Mouse (Mus musculus): Measurements from ENCODE around the gene Myo15. TPM values are rescaled to one million over a fixed set of nuclear protein-coding genes. Genes with fewer than 3 reads are reported as not detected.

The Myo15 gene
- polyA plus RNA-seq (2012; rRNA removed), result 8.2 and 11.7 TPM in 2 replicates

DNA sequence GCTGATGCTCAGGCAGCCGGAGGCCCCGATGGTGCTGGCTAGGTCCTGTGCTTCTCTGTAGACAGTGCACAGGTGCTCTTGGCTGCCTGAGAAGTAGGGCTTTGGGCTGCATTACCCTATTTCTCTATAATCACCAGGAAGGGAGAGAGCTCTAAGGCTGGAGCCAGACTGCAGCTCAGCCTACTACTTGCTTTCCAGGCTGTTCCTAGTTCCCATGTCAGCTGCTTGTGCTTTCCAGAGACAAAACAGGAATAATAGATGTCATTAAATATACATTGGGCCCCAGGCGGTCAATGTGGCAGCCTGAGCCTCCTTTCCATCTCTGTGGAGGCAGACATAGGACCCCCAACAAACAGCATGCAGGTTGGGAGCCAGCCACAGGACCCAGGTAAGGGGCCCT lies at the start of gene Myo15:
Myo15 (plus strand) TSS at position 301 of the 400 bp plus-strand sequence.
- Histone ChIP-seq H3K4me3 (ENCODE audit: control insufficient read depth, low read depth, low read length) (no peak within 1 kb of the TSS), H3K27ac (ENCODE audit: control insufficient read depth, insufficient read depth, low read depth, low read length) (no peak within 1 kb of the TSS), H3K27me3 (ENCODE audit: control insufficient read depth, insufficient read depth, low read length) (no peaks in the 10 kb centered on the region), H3K4me1 (ENCODE audit: control insufficient read depth, insufficient read depth, low read length) (no peaks in the 10 kb centered on the region), H3K36me3 (ENCODE audit: control insufficient read depth, insufficient read depth, low read length) (peaks cover 4% of the 10 kb centered on the region)
- TF ChIP-seq POLR2A (IDR thresholded peaks at IDR 0.05; ENCODE audit: control insufficient read depth, low read depth, low read length) (no peak), CTCF (IDR thresholded peaks at IDR 0.05; ENCODE audit: control insufficient read depth, insufficient read depth, insufficient replicate concordance, low read depth, low read length) (no peak)

DNA sequence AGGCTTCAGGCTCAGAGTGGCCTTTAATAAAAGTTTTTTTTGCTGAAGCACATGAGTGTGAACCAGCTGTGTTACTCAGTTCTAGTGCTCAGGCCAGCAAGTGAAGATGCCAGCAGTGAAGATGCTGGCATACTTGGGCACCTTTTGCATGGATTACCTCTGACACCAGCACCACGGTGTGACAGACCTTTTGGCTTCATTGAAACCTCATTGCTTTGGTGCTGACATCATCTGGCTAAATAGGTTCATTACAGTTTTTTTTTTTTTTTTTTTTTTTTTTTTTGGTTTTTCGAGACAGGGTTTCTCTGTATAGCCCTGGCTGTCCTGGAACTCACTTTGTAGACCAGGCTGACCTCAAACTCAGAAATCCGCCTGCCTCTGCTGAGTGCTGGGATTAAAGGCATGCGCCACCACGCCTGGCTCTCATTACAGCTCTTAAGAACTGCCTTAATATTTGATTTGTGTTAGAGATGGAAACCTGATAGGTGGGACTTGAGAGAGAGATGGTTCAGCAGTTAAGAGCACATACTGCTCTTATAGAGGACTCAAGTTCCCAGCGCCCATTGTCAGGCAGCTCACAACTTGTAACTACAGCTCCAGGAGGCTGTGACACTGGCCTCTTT lies 47.0 kb upstream of the Myo15 start:
- Histone ChIP-seq H3K4me3 (ENCODE audit: control insufficient read depth, low read depth, low read length) (no peak overlapping the region), H3K36me3 (ENCODE audit: control insufficient read depth, insufficient read depth, low read length) (no peaks in the 10 kb centered on the region; the same call in 1 of the 2 replicates), H3K27ac (ENCODE audit: control insufficient read depth, insufficient read depth, low read depth, low read length) (no peak overlapping the region), H3K4me1 (ENCODE audit: control insufficient read depth, insufficient read depth, low read length) (peaks cover 6% of the 10 kb centered on the region), H3K27me3 (ENCODE audit: control insufficient read depth, insufficient read depth, low read length) (no peaks in the 10 kb centered on the region)
- TF ChIP-seq CTCF (IDR thresholded peaks at IDR 0.05; ENCODE audit: control insufficient read depth, insufficient read depth, insufficient replicate concordance, low read depth, low read length) (no peak), POLR2A (IDR thresholded peaks at IDR 0.05; ENCODE audit: control insufficient read depth, low read depth, low read length) (no peak)

DNA sequence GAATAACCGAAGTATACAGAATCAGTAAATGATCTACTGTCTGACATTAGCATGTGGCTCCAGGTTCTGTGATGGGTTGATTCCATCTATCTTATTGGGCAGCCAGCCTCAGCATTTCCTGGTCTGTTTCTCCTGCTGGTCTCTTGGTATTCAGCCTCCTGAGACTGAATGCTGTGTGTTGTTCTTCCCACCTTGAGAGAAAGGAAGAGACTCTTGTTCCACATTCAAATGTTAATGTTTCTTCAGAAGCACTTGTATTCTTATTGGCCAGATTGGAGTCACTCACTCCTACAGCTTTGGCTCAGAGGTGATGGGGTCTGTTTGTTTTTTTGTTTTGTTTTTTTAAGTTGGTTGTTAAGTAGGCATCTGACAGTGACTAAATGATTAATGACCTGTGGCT lies 46.1 kb upstream of the Myo15 start:
- H3K36me3 ChIP-seq (ENCODE audit: control insufficient read depth, insufficient read depth, low read length), result no peaks in the 10 kb centered on the region; the same call in 1 of the 2 replicates
- no peak overlapping the region for H3K4me3 ChIP-seq (ENCODE audit: control insufficient read depth, low read depth, low read length)
- H3K27ac ChIP-seq (ENCODE audit: control insufficient read depth, insufficient read depth, low read depth, low read length), result no peak overlapping the region
- no peaks in the 10 kb centered on the region for H3K27me3 ChIP-seq (ENCODE audit: control insufficient read depth, insufficient read depth, low read length)
- peaks cover 6% of the 10 kb centered on the region for H3K4me1 ChIP-seq (ENCODE audit: control insufficient read depth, insufficient read depth, low read length)
- no peak for TF ChIP-seq CTCF (IDR thresholded peaks at IDR 0.05; ENCODE audit: control insufficient read depth, insufficient read depth, insufficient replicate concordance, low read depth, low read length)

DNA sequence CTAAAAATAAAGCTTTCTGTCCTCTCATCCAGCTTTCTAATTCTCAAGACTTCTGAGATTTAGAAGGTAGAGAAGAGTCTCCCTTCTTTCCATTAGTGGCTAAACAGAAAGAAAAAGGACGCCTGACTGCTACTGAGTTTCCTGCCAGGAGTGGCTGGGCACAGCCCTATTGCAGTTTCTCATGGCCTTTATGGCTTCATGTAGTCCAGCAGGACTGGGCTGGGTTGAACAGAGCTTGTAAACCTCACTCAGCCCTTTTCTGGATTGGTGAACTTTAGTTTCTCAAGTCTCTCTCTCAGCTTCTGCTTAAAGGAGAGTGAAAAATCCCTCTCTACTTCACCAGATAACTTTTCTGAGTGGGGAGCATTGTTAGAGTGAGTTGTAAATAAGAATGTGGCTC lies 42.7 kb upstream of the Myo15 start:
- TF ChIP-seq POLR2A (IDR thresholded peaks at IDR 0.05; ENCODE audit: control insufficient read depth, low read depth, low read length), result no peak
- no peak for TF ChIP-seq CTCF (IDR thresholded peaks at IDR 0.05; ENCODE audit: control insufficient read depth, insufficient read depth, insufficient replicate concordance, low read depth, low read length)
- Histone ChIP-seq H3K36me3 (ENCODE audit: control insufficient read depth, insufficient read depth, low read length) (no peaks in the 10 kb centered on the region; the same call in 1 of the 2 replicates), H3K27me3 (ENCODE audit: control insufficient read depth, insufficient read depth, low read length) (no peaks in the 10 kb centered on the region), H3K4me1 (ENCODE audit: control insufficient read depth, insufficient read depth, low read length) (no peaks in the 10 kb centered on the region), H3K27ac (ENCODE audit: control insufficient read depth, insufficient read depth, low read depth, low read length) (no peak overlapping the region), H3K4me3 (ENCODE audit: control insufficient read depth, low read depth, low read length) (no peak overlapping the region)

DNA sequence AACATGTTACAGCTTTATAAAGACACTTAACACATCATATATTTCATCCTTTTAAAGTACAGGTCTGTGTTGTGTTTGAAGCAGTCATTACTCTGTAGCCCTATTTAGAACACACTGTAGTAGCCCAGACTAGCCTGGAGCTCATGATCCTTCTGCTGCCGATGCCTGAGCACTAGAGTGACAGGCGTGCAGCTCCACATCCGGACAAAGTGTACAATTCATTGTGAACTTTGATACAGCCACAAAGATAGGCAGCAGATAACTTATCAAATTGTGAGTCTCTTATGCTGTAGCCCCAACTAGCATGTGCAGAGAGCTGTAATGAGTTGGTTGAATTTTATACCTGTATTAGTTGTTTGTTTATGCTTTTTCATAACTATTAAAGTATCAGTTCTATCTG lies 41.5 kb upstream of the Myo15 start:
- no peaks in the 10 kb centered on the region; the same call in 1 of the 2 replicates for H3K36me3 ChIP-seq (ENCODE audit: control insufficient read depth, insufficient read depth, low read length)
- no peaks in the 10 kb centered on the region for H3K4me1 ChIP-seq (ENCODE audit: control insufficient read depth, insufficient read depth, low read length)
- H3K27me3 ChIP-seq (ENCODE audit: control insufficient read depth, insufficient read depth, low read length), result no peaks in the 10 kb centered on the region
- H3K27ac ChIP-seq (ENCODE audit: control insufficient read depth, insufficient read depth, low read depth, low read length), result no peak overlapping the region
- TF ChIP-seq POLR2A (IDR thresholded peaks at IDR 0.05; ENCODE audit: control insufficient read depth, low read depth, low read length) (no peak), CTCF (IDR thresholded peaks at IDR 0.05; ENCODE audit: control insufficient read depth, insufficient read depth, insufficient replicate concordance, low read depth, low read length) (no peak)
- H3K4me3 ChIP-seq (ENCODE audit: control insufficient read depth, low read depth, low read length), result no peak overlapping the region

DNA sequence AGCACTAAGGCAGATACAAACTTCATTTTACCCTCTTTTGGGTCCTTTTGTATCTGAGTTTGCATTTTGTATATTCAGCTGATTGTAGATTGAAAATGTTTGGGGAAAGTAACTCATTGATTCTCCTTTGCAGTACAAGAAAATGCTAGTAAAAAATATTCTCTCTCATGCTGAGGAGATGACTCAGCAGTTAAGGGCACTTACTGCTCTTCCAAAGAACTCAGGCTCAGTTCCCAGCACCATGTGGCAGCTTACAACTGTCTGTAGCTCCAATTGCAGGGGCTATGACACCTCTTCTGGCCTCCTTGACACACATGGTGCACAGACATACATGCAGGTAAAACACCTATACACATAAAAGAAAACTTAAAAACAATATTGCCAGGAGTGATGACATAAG lies 35.6 kb upstream of the Myo15 start:
- Histone ChIP-seq H3K4me1 (ENCODE audit: control insufficient read depth, insufficient read depth, low read length) (no peaks in the 10 kb centered on the region), H3K27ac (ENCODE audit: control insufficient read depth, insufficient read depth, low read depth, low read length) (no peak overlapping the region), H3K36me3 (ENCODE audit: control insufficient read depth, insufficient read depth, low read length) (peaks cover 6% of the 10 kb centered on the region), H3K4me3 (ENCODE audit: control insufficient read depth, low read depth, low read length) (no peak overlapping the region), H3K27me3 (ENCODE audit: control insufficient read depth, insufficient read depth, low read length) (no peaks in the 10 kb centered on the region)
- TF ChIP-seq CTCF (IDR thresholded peaks at IDR 0.05; ENCODE audit: control insufficient read depth, insufficient read depth, insufficient replicate concordance, low read depth, low read length), result no peak
- no peak for TF ChIP-seq POLR2A (IDR thresholded peaks at IDR 0.05; ENCODE audit: control insufficient read depth, low read depth, low read length)

DNA sequence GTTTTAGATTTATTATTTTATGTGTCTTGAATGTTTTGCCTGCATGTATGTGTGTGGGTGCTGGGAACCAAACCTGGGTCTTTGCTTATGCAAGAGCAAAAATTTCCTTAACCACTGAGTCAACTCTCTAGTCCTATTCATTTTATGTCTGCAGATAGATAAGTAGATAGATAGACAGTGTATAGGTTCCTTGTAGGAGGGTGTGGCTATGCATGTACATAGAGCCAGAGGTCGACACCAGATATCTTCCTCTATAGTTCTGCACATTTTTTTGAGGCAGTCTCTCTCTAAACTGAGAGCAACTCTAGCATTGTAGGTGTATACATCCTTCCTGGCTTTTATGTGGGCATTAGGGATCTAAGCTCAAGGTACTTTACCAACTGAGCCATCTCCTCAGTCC lies 34.0 kb upstream of the Myo15 start:
- H3K4me1 ChIP-seq (ENCODE audit: control insufficient read depth, insufficient read depth, low read length), result no peaks in the 10 kb centered on the region
- no peak overlapping the region for H3K4me3 ChIP-seq (ENCODE audit: control insufficient read depth, low read depth, low read length)
- peaks cover 7% of the 10 kb centered on the region for H3K36me3 ChIP-seq (ENCODE audit: control insufficient read depth, insufficient read depth, low read length)
- H3K27me3 ChIP-seq (ENCODE audit: control insufficient read depth, insufficient read depth, low read length), result no peaks in the 10 kb centered on the region
- no peak overlapping the region for H3K27ac ChIP-seq (ENCODE audit: control insufficient read depth, insufficient read depth, low read depth, low read length)
- TF ChIP-seq CTCF (IDR thresholded peaks at IDR 0.05; ENCODE audit: control insufficient read depth, insufficient read depth, insufficient replicate concordance, low read depth, low read length) (no peak), POLR2A (IDR thresholded peaks at IDR 0.05; ENCODE audit: control insufficient read depth, low read depth, low read length) (no peak)

All from testis, adult 2 months (tissue).